Mouse (Mus musculus) layer of hippocampus, adult 2 months (tissue): ENCODE data around the gene Tmem104. TPM values are rescaled to one million over a fixed set of nuclear protein-coding genes. Genes with fewer than 3 reads are reported as not detected.

Source experiments
- DNase-seq, 2 experiments: peaks; one replicate each; pipeline ENCODE4 v3.0.0; 2022; ENCODE audit warnings: low spot score in 2 of 2
- H3K27ac ChIP-seq: fragments of 200-600 bp; 2 replicates; pipeline ENCODE4 v1.8.1; 2022
- H3K4me3 ChIP-seq: fragments of 200-600 bp; 2 replicates; pipeline ENCODE4 v1.8.1; 2022; ENCODE audit warnings: mild to moderate bottlenecking
- CTCF ChIP-seq: fragments of 200-600 bp; conservative IDR thresholded peaks from 2 replicates; pipeline ENCODE4 v1.8.1; 2022; ENCODE audit warnings: antibody characterized with exemption, mild to moderate bottlenecking, moderate library complexity
- total RNA-seq, 2 experiments: library from RNA; stranded (reverse); gene quantifications; 2 replicates each; pipeline ENCODE4 v1.2.3; 2021

The Tmem104 gene
- total RNA-seq, 2 experiments from 2014 or later: 18.1 to 20.1 TPM

DNA sequence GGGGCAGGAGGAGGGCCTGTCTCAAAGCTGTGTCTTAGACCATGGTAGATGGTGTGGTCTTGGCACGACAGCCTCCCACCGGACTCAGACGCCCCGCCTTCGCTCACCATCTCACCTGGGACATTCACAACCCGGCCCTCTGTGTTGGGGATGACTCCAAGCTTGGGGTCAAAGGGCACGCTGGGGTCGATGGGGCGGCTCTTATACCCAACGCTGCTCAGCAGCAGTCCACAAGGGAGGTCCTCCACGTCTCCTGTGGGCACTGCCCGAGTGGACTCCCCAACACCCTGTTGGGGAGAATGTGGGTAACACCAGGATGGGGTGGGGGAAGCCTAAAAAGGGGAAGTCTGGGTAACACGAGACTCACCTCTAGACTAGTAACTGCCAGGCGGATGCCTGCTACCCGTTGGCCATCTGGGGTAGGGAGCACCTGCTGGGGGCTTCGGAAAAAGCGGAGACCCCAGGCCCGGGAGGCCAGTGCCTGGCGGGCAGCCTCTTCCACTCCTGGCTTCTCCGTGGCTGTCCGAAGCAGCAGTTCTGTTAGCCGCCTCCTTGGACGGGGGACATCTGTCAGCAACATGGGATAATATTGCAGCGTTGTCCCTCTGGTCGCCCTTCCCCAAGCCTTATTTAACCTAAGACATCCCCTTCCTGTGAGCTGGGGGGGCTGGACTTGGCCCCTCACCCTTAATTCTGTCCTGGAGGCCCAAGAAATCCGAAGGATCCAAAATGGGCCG is 82.2 kb downstream of the Tmem104 start:
- H3K4me3 ChIP-seq: no peak overlapping the region
- TF ChIP-seq CTCF: no peak
- H3K27ac ChIP-seq: no peak overlapping the region
- DNase-seq: no peak

DNA sequence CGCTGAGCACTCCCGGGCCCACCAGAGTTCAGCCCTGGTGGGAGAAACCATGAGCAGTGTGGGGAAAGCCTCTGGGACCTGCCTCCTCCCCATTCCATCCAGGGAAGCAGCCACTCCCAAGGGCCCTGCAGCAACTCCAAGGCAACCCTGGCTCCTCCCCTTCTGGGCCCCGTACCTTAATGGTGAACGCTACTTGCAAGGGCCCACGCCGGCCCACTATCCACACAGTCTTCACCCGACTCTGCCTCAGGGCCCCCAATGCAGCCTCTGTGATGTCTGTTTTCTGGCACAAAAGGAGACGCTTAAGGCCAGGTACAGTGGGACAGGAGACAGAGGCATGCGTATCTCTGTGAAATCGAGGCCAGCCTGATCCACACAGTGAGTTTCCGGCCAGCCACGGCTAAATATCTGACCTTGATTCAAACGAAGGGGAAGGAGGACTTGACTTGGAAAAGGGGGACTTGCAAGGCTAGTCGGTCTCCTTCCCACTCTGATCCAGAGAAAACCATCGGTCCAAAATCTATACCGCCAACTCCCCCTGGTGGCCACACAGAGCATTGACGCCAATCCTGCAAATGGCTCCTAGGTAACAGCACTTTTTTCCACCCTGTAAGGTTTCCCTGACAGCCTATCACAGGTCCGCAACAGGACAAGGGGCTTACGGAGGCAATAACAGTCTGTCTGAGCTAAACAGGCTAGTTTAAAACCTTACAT is 83.0 kb downstream of the Tmem104 start:
- peak; percentile 81 to 89 for DNase-seq
- peak; percentile 98 for TF ChIP-seq CTCF
- H3K27ac ChIP-seq: peak overlapping the region; percentile 59; the same call in 1 of the 2 replicates
- no peak overlapping the region for H3K4me3 ChIP-seq

DNA sequence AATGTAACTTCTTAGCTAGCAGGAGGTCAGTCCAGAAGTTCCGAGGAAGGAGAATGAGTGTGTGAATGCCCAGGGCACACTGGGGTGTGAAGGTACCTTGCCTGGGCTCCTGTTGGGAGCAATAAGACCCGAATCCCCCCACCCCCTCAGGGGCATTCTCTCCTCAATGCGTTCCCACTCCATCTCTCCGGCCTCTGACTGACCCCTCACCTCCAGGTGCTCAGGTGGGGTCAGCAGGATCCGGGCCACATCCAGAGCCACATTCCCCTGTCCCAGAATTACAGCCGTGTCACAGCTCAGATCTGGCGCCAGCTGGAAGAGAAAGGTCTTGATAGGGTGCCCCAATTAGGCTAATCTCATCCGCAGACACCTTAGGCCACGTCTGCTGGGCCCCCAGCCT is 83.8 kb downstream of the Tmem104 start:
- TF ChIP-seq CTCF: no peak
- no peak for DNase-seq
- Histone ChIP-seq H3K27ac (no peak overlapping the region), H3K4me3 (no peak overlapping the region)

DNA sequence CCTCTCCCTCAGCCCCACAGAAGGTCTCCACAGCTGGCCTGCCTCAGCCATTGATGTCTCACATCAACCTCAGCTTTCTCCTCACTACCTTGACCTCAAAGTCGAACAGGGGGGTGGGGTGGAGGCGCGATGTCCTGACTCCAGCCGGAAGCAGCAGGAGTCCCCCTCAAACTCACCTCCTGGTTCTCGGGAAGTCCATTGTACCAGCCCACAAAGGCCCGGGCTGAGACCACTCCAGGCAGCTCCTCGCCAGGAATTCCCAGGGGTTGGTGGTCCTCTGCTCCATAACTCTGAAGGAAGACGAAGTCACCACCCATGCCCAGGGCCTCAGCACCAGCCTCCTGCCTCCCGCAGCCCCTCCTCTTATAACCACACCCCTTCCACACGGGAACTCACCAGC is 84.2 kb downstream of the Tmem104 start:
- no peak for DNase-seq
- TF ChIP-seq CTCF: no peak
- Histone ChIP-seq H3K4me3 (no peak overlapping the region), H3K27ac (no peak overlapping the region)

DNA sequence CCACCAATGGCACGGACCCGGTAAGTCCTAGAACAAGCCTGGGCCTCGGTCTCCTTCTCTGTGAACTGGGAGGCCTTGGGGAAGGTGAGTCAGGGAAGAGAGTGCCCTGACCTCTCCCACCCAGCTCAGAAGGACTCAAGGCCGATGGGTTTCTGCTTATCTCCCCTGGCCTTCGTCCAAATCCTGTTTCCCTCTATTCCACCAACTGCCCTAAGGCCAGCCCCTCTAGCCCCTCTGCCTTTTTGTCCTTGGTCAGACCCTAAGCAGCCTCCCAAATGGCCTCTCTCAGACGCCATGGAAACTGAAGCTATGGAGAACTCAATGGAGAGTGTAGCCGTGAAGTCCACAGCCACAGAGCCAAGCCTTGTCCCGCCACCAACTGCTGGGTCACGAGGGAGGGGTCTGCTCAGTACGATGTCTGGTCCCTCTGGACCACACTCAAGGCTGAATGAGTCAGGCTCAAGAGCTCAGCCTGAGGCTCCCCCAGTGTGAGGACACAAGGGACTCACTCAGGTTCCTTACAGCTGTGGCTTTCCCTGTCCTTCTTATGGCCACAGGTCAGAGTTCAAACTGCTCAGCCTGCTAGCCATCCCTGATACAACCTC is 85.7 kb downstream of the Tmem104 start:
- Histone ChIP-seq H3K4me3 (no peak overlapping the region), H3K27ac (no peak overlapping the region)
- DNase-seq: no peak
- TF ChIP-seq CTCF: no peak

DNA sequence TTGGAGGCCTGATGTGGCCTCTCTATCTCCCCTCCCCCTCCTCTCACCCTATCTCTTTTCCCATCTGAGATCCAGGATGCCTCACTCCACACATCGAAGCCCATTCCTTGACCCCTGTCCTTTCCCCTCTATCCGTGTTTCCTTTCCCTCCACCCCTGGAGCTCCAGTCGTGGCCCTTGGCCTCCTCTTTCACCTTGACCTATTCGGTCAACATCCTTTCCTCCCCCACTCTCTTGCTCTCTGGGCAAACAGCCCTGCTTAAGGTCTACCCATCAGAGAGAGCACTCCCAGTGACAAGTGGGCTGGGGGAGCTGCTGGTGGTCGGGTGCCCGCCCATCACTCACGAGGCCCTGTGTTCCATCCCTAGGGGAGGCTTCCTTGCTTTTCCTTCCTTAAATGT is 86.4 kb downstream of the Tmem104 start:
- no peak for DNase-seq
- no peak for TF ChIP-seq CTCF
- Histone ChIP-seq H3K4me3 (no peak overlapping the region), H3K27ac (no peak overlapping the region)

DNA sequence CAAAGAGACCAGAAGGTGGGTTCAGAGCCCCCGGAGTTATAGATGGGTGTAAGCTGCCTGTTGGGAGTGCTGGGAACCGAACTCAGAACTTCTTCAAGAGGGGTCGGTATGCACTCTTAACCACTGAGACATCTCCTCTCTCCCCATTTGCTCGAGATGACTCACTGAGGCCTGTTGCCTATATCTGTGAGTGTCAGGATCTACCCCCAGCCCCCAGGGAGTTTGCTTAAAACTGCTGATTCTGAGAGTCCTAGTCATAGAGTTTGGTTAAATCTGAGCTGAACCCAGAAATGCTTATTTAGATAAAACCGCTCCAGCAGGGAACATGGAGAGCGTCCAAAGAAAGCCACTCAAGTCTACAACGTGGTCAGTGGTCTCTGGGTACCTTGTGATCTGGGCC is 86.9 kb downstream of the Tmem104 start:
- no peak for DNase-seq
- TF ChIP-seq CTCF: no peak
- H3K4me3 ChIP-seq: no peak overlapping the region
- H3K27ac ChIP-seq: no peak overlapping the region

DNA sequence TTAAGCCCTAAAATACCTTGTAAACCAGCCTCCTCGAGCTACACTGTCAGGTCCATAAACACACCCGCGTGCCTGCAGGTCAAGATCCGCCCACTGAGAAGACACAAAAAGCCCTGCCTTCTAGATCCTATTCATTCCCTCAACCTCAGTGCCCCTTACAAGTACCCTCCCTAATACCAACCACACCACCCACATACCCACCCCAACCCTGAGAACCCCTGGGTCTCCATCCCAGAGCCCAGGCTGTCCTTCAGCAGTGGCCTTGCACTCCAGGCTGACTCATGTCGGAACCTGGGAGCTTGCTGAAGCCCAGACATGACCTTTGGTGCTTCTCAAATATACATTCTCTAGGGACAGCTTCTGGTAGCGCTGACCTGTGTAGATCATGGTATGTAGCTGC is 87.5 kb downstream of the Tmem104 start:
- no peak for TF ChIP-seq CTCF
- Histone ChIP-seq H3K4me3 (no peak overlapping the region), H3K27ac (no peak overlapping the region)
- DNase-seq: no peak

DNA sequence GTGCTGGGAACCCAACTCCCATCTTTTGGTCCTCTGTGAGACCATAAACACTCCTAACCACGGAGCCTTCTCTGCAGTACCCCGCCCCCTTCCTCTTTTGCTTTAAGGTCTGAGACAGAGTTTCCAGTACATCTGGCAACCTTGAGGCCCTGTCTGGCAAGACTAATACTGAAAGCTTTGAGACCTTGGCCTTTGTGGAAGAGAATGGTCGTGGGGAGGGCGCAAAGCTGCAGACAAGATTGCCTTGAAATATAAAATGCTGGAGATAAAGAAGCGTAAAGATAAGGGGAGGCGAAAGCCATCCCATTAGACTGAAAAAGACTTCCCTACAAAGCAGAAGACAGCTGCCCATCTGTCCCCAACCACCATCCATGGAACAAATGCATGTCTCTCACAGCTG is 88.2 kb downstream of the Tmem104 start:
- H3K27ac ChIP-seq: no peak overlapping the region
- DNase-seq: no peak
- H3K4me3 ChIP-seq: no peak overlapping the region; the same call in 1 of the 2 replicates
- no peak for TF ChIP-seq CTCF

DNA sequence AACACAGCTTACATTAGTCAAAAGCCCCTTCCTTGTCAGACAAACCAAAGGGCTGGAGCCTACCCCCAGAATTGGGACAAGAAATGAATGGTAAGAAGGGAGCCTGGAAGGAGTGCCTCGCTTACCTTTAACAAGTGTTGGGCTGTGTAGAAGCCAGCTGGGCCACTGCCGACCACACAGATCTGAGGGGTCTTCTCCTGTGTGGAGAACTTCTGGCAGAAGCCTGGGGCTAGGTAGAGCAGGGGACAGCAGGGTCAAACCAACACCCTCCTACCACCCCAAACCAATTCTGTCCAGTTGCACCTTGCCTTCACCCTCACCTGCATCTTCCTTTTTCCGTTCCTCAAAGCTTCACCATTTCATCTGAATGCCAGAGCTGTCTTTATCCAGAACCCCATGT is 88.7 kb downstream of the Tmem104 start:
- peak overlapping the region; percentile 93; the same call in 1 of the 2 replicates for H3K27ac ChIP-seq

DNA sequence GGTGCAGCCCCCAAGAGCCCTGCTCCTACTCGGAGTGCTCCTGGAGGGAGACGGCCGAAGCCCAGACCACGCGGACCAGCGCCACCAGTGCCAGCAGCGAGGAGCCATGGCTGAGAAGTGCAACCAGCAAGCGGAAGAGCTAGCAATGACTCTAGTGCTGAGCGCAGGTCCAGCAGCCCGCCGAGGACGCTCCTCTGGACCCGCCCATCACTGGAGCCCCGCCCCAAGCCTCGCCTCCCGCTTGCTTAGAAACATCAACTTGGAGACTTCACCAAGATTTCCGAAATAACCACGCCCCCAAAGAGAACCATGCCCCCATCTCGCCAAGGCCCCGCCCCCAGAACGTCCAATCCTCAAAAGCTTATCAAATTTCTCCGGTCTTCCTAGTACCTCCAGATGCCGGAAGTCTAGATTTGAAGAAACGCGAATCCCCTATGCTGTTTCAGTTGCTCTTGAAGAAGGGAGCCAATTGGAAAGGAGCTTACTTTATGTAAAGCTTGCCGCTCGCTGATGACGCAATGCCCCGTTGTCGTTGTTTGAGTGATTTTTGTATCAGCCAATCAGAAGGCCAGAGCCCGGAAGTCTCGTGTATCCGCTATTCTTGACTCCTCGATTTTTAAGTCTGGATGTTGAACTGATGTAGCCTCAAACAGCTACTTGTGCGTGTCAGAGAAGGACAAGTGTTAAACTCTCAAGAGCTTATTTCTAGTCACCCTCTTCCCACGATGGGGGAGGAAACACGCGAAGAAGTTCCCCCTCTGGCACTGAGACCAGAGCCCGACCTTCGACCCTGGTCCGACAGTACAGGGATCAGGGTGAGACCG is 89.7 kb downstream of the Tmem104 start, which contains the start of gene Fdxr:
TSS of gene Fdxr (minus strand) at position 271 of the 824 bp plus-strand sequence.
- TF ChIP-seq CTCF: peak; percentile 18; the same call in 1 of the 2 replicates
- Histone ChIP-seq H3K4me3 (peak within 1 kb of the TSS; percentile 81), H3K27ac (peak within 1 kb of the TSS; percentile 93)
- peak; percentile 96 to 98 for DNase-seq

More for the DNA sequence above, 88.7 kb downstream of the Tmem104 start:
- no peak for TF ChIP-seq CTCF
- H3K4me3 ChIP-seq: peak overlapping the region; percentile 81
- DNase-seq: no peak

DNA sequence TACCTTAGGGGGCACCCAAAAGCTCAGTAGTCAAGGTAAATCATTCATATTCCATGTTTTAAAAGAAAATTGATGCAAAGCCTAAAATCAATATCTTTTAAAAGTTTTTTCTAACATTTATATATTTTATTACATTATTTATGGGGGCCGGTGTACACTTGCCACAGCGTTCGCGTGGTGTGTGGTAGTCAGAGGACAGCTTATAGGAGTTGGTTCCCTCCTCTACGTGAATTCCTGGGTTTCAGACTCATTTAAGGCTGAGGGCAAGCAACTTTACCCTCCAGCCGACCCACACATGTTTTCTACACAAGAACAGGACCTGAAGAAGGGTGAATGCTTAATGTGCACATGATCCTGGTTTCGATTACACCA is 90.3 kb downstream of the Tmem104 start:
- H3K27ac ChIP-seq: peak overlapping the region; percentile 93
- no peak for DNase-seq
- H3K4me3 ChIP-seq: peak overlapping the region; percentile 81
- no peak for TF ChIP-seq CTCF
